Mouse (Mus musculus): ENCODE measurements at regions not wholly inside any gene's neighbourhood (a gene's known extent, or its start where the extent isn't known, plus 50 kb on each side); places are given as distances from the start of the nearest gene placed in this dataset.

DNA sequence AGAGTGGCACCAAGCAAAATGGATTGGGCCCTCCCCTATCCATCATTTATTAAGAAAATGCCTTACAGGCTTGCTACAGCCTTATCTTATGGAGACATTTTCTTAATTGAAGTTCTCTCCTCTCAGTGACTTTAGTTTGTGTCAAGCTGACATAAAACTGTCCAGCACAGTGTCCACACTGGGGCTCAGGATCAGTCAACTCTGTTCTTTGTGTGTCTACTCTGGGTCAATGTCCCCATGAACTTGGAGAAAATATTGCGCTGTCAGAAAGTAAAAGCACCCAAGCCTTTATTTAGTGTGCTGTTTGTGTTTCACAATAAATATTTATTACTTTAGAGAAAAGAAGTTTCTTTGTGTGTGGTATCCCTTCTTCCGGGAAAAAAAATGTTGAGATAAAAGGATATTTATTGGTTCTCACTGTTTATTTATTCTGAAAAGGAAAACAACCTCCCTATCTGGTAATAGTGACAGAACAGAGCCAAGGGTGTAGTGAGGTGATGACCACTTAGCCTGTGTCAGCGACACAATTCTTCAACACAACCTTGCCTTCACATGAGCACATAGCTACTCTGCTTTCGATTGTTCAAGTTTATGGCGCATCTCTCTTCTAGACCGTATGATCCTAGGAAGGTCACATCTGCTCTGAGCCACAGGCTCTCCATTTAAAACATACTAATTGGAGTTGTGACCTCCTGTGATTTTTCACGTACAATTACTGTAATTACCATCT is 183.5 kb upstream of the Ptger4 start:
- TF ChIP-seq CTCF (IDR thresholded peaks at IDR 0.05; ENCODE audit: control insufficient read depth, insufficient read depth, low read length): no peak
- no peak for TF ChIP-seq POLR2A (IDR thresholded peaks at IDR 0.05; ENCODE audit: borderline replicate concordance, control insufficient read depth, low read depth, low read length)

Data from bone marrow, adult 2 months (tissue).